Mouse (Mus musculus) liver, adult 10 weeks (tissue): Measurements from ENCODE around the gene Slc6a3. TPM values are rescaled to one million over a fixed set of nuclear protein-coding genes. Genes with fewer than 3 reads are reported as not detected.

ENCODE experiments used
- polyA plus RNA-seq: library from polyadenylated mRNA; stranded (reverse); fragments of 350-450 nt; fragmentation: Illumina TruSeq; extraction: RNeasy Lipid Tissue Mini Kit (QIAGEN cat#74804); gene quantifications from one replicate; pipeline ENCODE4 v1.2.3, GENCODE M21; 2014; ENCODE audit warnings: low read depth, low replicate concordance

The Slc6a3 gene
- polyA plus RNA-seq = not detected

DNA sequence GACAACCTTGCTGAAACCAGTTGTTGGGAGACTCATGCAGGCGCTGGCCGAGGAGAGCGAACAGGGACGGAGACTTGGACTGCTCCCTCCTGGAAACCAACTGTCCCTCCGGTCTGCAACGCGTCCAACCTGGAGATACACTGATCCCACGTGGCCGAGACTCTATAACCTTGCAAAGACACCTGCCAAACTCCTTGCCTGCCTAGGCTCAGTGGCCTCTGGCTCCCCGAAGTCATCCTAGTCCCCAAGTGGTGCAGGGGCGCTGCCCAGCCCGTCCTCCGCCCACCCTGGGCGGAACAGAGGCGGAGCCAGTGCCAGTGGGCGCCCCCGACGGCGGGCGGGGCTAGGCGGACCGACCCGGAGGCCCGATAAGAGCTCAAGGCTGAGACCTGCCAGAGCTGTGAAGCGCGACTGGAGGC lies at the start of gene Slc6a3:
Gene Slc6a3, plus strand, starts transcription at position 345 of the 419 bp plus-strand sequence.

DNA sequence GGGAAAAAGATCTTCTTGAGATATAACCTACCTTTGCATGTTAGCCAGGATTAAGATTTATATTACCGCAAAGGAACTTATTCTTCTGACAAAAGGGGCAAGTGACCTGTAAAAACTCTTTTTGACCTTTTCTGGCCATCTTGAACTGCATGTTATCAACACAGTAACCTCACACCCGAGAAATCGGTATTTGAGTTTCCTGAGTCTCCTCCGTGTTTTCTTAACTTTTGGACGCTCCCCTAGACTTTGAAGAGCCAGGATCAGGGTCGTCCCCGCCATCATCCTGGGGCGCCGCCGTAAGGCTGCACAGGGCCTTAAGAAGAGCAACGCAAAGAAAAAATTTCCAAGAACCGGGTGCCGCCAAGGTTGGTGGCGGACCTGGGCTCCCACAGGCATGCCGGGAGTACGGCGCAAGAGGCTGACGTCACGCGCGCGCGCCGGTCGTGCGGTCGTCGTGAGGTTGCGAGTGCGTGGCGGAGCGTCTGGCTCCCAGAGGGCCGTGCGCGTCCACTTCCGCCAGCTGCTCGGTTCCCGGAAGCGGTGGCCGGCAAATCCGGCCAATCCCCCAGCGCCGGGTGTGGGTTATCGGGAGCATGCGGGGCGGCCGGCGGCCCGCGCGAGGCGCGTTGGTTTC lies 67.1 kb downstream of the Slc6a3 start, which contains the start of gene Clptm1l:
Gene Clptm1l, plus strand, starts transcription at position 485 of the 634 bp plus-strand sequence.

DNA sequence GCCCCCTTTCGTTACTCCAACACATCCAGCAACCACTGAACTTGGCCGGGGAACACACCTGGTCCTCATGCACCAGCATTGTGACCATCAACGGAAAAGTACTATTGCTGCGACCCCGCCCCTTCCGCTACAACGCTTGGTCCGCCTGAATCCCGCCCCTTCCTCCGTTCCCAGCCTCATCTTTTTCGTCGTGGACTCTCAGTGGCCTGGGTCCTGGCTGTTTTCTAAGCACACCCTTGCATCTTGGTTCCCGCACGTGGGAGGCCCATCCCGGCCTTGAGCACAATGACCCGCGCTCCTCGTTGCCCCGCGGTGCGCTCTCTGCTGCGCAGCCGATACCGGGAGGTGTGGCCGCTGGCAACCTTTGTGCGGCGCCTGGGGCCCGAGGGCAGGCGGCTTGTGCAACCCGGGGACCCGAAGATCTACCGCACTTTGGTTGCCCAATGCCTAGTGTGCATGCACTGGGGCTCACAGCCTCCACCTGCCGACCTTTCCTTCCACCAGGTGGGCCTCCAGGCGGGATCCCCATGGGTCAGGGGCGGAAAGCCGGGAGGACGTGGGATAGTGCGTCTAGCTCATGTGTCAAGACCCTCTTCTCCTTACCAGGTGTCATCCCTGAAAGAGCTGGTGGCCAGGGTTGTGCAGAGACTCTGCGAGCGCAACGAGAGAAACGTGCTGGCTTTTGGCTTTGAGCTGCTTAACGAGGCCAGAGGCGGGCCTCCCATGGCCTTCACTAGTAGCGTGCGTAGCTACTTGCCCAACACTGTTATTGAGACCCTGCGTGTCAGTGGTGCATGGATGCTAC lies 90.4 kb downstream of the Slc6a3 start, which contains the start of gene Tert:
Gene Tert, plus strand, starts transcription at position 167 of the 805 bp plus-strand sequence.

Other genes with a start within 250 kb of the Slc6a3 start
- 44.4 TPM for gene Mrpl36, start 208.2 kb upstream of the Slc6a3 start, polyA plus RNA-seq
- 55.6 TPM for gene Ndufs6, start 208.2 kb upstream of the Slc6a3 start, polyA plus RNA-seq
- 0.95 TPM for gene Lpcat1, start 69.5 kb upstream of the Slc6a3 start, polyA plus RNA-seq
- 58.1 TPM for gene Clptm1l, start 67.3 kb downstream of the Slc6a3 start, polyA plus RNA-seq
- gene Tert, start 90.2 kb downstream of the Slc6a3 start, polyA plus RNA-seq = 2.1 TPM
- gene Slc6a18, start 141.3 kb downstream of the Slc6a3 start, polyA plus RNA-seq = not detected
- gene Slc6a19, start 168.1 kb downstream of the Slc6a3 start, polyA plus RNA-seq = 0.21 TPM
- 10.2 TPM for gene Slc12a7, start 196.3 kb downstream of the Slc6a3 start, polyA plus RNA-seq